Mouse (Mus musculus): ENCODE results near the gene Bank1.

GRCm38 (mm10) chr3:136147166-136147565 lies 178.7 kb downstream of the Bank1 start:
- TF ChIP-seq GATA1 (IDR thresholded peaks at IDR 0.05; ENCODE audit: borderline replicate concordance, low read length) (no peak), FLI1 (IDR thresholded peaks at IDR 0.05; ENCODE audit: low read length) (no peak)
